Mouse (Mus musculus) heart, embryonic 11.5 days (tissue): Measurements from ENCODE around the gene Ott. TPM values are rescaled to one million over a fixed set of nuclear protein-coding genes. Genes with fewer than 3 reads are reported as not detected.
"Not testable (repeated sequence)": the region's sequence is repeated elsewhere in the genome, so short reads cannot be mapped to it uniquely, and the experiment has no call there.

Experiments
- ATAC-seq: fragments of 200-750 bp; cut with Nextera tagmentation; replicated peaks from 2 replicates; pipeline ENCODE4 v1.8.0; 2017; ENCODE audit warnings: moderate library complexity; ENCODE audit not compliant: insufficient number of reproducible peaks, low FRiP score, low TSS enrichment
- H3K27ac ChIP-seq: fragments of 300-500 bp; sonication (generic); 2 replicates; pipeline ENCODE4 v1.5.1; 2014; ENCODE audit warnings: mild to moderate bottlenecking, low read depth, low read length
- H3K27me3 ChIP-seq: fragments of 300-500 bp; sonication (generic); 2 replicates; pipeline ENCODE4 v1.6.1; 2014; ENCODE audit warnings: mild to moderate bottlenecking, low read length, mixed read lengths; ENCODE audit not compliant: control insufficient read depth, insufficient read depth
- H3K36me3 ChIP-seq: fragments of 300-500 bp; sonication (generic); 2 replicates; pipeline ENCODE4 v1.6.1; 2014; ENCODE audit warnings: mild to moderate bottlenecking, low read length, moderate library complexity, mixed read lengths; ENCODE audit not compliant: control insufficient read depth, insufficient read depth
- H3K4me1 ChIP-seq: fragments of 300-500 bp; sonication (generic); 2 replicates; pipeline ENCODE4 v1.6.1; 2014; ENCODE audit warnings: low read length; ENCODE audit not compliant: control insufficient read depth, insufficient read depth
- H3K4me2 ChIP-seq: fragments of 300-500 bp; sonication (generic); 2 replicates; pipeline ENCODE4 v1.6.1; 2014; ENCODE audit warnings: mild to moderate bottlenecking, moderate library complexity
- H3K4me3 ChIP-seq: fragments of 300-500 bp; sonication (generic); 2 replicates; pipeline ENCODE4 v1.5.1; 2014; ENCODE audit warnings: low read depth, low read length
- H3K9ac ChIP-seq: fragments of 300-500 bp; sonication (generic); 2 replicates; pipeline ENCODE4 v1.6.1; 2014; ENCODE audit warnings: mild to moderate bottlenecking, low read depth, low read length, moderate library complexity
- H3K9me3 ChIP-seq: fragments of 300-500 bp; sonication (generic); replicated peaks from 2 replicates; pipeline ENCODE4 v1.6.1; 2016; ENCODE audit warnings: low read length; ENCODE audit not compliant: control insufficient read depth
- WGBS: fragments of 180-500 bp; shearing (Covaris S2); extraction: QIAGEN DNeasy Blood & Tissue Kit; methylation state at CpG from one replicate; pipeline ENCODE4 v1.1.7; 2014; ENCODE audit not compliant: insufficient replicate concordance; 5-methylcytosine and 5-hydroxymethylcytosine counted together
- polyA plus RNA-seq: library from polyadenylated mRNA; unstranded; fragments of >200 nt; fragmentation: Nextera tagmentation; extraction: Ambion mirVana; gene quantifications from 2 replicates; pipeline ENCODE4 v1.2.1, GENCODE M21; 2014

The Ott gene
- polyA plus RNA-seq = not detected in 2 replicates

DNA sequence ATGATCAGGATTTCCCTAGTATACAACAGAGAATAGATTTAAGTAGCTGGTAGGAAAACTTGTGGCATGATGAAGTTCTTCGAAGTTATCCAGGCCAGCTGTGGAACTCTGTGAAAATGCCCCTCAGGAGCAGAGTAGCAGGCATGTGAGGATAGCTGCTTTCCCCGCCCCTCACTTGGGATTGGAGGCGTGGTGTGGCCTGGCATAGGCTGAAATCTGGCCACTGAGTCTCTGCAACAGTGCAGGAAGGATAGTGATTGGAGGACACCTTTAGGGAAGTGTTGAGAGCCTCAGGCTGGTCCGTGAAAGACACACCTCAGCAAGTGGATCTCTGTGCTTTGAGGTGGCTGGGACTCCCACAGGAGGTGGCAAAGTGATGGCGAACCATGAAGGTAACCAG, at the start of gene Ott:
TSS of gene Ott (plus strand) at position 301 of the 400 bp plus-strand sequence.
- H3K4me3 ChIP-seq, H3K27ac ChIP-seq, H3K27me3 ChIP-seq, H3K4me1 ChIP-seq, ATAC-seq, H3K36me3 ChIP-seq, H3K4me2 ChIP-seq, H3K9ac ChIP-seq, H3K9me3 ChIP-seq: not testable (repeated sequence)
- WGBS = no CpG with 5 or more reads among the region's 5 CpGs

Other genes starting within 250 kb of the Ott start
- not detected in 2 replicates for gene Luzp4, start 216.6 kb upstream of the Ott start, polyA plus RNA-seq
- gene Gm15093, start 198.1 kb downstream of the Ott start, polyA plus RNA-seq = not detected in 2 replicates